Mouse (Mus musculus) ES-Bruce4 (cell line): Measurements from ENCODE around the gene Hoxa2.

Source experiments
- CTCF ChIP-seq: IDR thresholded peaks from one replicate; pipeline ENCODE4 v1.8.1; 2011; ENCODE audit warnings: low read depth, low read length
- EP300 ChIP-seq: IDR thresholded peaks from 2 replicates; pipeline ENCODE4 v1.6.1; 2011; ENCODE audit warnings: low read depth, low read length; ENCODE audit not compliant: insufficient read depth
- POLR2A ChIP-seq: IDR thresholded peaks from one replicate; pipeline ENCODE4 v1.8.1; 2011; ENCODE audit warnings: low read length; ENCODE audit not compliant: insufficient read depth

GRCm38 (mm10) chr6:52189172-52189591 lies 24.6 kb upstream of the Hoxa2 start:
- TF ChIP-seq CTCF (no peak), POLR2A (no peak), EP300 (no peak)
